In the genomic region with DNA sequence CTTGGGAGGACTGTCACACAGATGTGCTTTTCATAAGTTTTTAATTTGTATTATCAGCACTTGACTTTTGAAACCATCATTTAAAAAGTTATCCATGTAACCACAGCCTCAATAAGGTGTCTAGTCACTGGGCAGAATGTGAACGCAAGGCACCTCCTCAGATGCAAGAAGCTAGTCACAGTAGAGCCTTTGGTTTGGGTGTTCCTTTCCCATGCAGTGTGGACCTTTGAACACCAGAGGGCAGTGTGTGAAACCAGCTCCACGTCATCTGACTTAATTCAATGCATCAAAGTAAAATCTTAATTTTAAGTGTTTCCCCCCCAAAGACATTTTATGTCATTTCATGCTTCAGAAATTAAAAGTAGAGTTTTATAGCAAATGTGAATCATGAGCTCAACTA, we compare ENCODE assay signal across 8 mouse cellular contexts.
DNase-seq lines count a peak whose midpoint lies in the region.

No protein-coding gene starts in this region.

- peak; percentile 65 for DNase-seq in CD4-positive helper T cell, adult 2 months (ENCODE audit: low read depth, low spot score)
- DNase-seq in ZHBTc4 (ENCODE audit: low read depth, low spot score) = peak; percentile 80
- DNase-seq in cerebellum, postnatal 4 days (ENCODE audit: low spot score in 2 of 2) = peak; percentile 58 to 83
- DNase-seq in gastrocnemius, postnatal 25 days = peak; percentile 18
- DNase-seq in layer of hippocampus, adult 8-10 months (ENCODE audit: low spot score in 2 of 2) = peak; percentile 52 to 88
- peak; percentile 87 for DNase-seq in lung, postnatal 36 days
- DNase-seq in right cerebral cortex, adult 2 months (ENCODE audit: low spot score in 2 of 2) = peak; percentile 90 to 92
- DNase-seq in urinary bladder, postnatal 25 days (ENCODE audit: low spot score) = peak; percentile 69

Comparison
In these comparisons a context has a peak if more than half of its experiments do, and no peak if none do; other contexts are left out.
1. Peak in every context shown above with its lines: DNase-seq.
2. DNase-seq: peak in every context shown above with its lines; median percentile 91 in right cerebral cortex, adult 2 months; 87 in lung, postnatal 36 days; 80 in ZHBTc4; 70 in cerebellum, postnatal 4 days; 70 in layer of hippocampus, adult 8-10 months; 69 in urinary bladder, postnatal 25 days; 65 in CD4-positive helper T cell, adult 2 months; 18 in gastrocnemius, postnatal 25 days.